In genomic region chr11:62550727-62551225, GRCm38 (mm10) we compare ENCODE assay signal across 8 mouse cellular contexts. TPM values are rescaled to one million over a fixed set of nuclear protein-coding genes. Genes with fewer than 3 reads are reported as not detected.
DNase-seq lines count a peak whose midpoint lies in the region; ATAC-seq and TF ChIP-seq lines count a peak whose summit lies in the region.

Gene Ubb, plus strand, starts transcription at chr11:62551171.

- H3K36me3 ChIP-seq in embryonic facial prominence, embryonic 15.5 days, result peaks cover 15% of the 10 kb centered on the region; the same call in 1 of the 2 replicates
- peaks cover 23% of the 10 kb centered on the region for H3K36me3 ChIP-seq in limb, embryonic 14.5 days (ENCODE audit: control insufficient read depth, insufficient read depth, low read length)
- H3K36me3 ChIP-seq in midbrain, postnatal 0 days (ENCODE audit: insufficient read depth, low read length), result peaks cover 6% of the 10 kb centered on the region; the same call in 1 of the 2 replicates

- H3K4me1 ChIP-seq in bone marrow, adult 2 months (ENCODE audit: control insufficient read depth, insufficient read depth, low read length), result no peaks in the 10 kb centered on the region
- peaks cover 38% of the 10 kb centered on the region for H3K4me1 ChIP-seq in embryonic facial prominence, embryonic 15.5 days
- H3K4me1 ChIP-seq in limb, embryonic 14.5 days (ENCODE audit: control insufficient read depth, insufficient read depth, low read length), result peaks cover 24% of the 10 kb centered on the region
- H3K4me1 ChIP-seq in midbrain, postnatal 0 days (ENCODE audit: insufficient read depth, low read length), result peaks cover 24% of the 10 kb centered on the region

- H3K4me2 ChIP-seq in embryonic facial prominence, embryonic 15.5 days (replicated peaks), result peak within 1 kb of the TSS; percentile 69
- H3K4me2 ChIP-seq in limb, embryonic 14.5 days (replicated peaks; ENCODE audit: low read depth, low read length, severe bottlenecking), result peak within 1 kb of the TSS; percentile 94
- H3K4me2 ChIP-seq in midbrain, postnatal 0 days (ENCODE audit: low read depth, low read length, poor library complexity, severe bottlenecking), result peak within 1 kb of the TSS; percentile 74

- no peak for TF ChIP-seq CTCF in bone marrow, adult 2 months (IDR thresholded peaks at IDR 0.05; ENCODE audit: control insufficient read depth, insufficient read depth, low read length)
- no peak for TF ChIP-seq CTCF in midbrain, postnatal 0 days (IDR thresholded peaks at IDR 0.05)

- peak; percentile 100 for DNase-seq in 3T3-L1 (ENCODE audit: low read depth, low spot score)
- DNase-seq in heart, adult 8-10 months (ENCODE audit: low spot score), result peak; percentile 99
- DNase-seq in kidney, adult 9 months, result peak; percentile 99
- DNase-seq in limb, embryonic 14.5 days (ENCODE audit: low spot score), result peak; percentile 100
- DNase-seq in midbrain, postnatal 0 days (ENCODE audit: low spot score), result peak; percentile 100
- DNase-seq in spleen, postnatal 14 days (ENCODE audit: low spot score in 2 of 2), result peak; percentile 98

- H3K9me3 ChIP-seq in embryonic facial prominence, embryonic 15.5 days (replicated peaks), result no peaks in the 10 kb centered on the region
- H3K9me3 ChIP-seq in limb, embryonic 14.5 days (ENCODE audit: control insufficient read depth, low read length), result no peaks in the 10 kb centered on the region
- no peaks in the 10 kb centered on the region for H3K9me3 ChIP-seq in midbrain, postnatal 0 days (ENCODE audit: low read length)

- under 1% methylated on average over 40 of the region's 40 CpGs for WGBS in bone marrow, adult 2 months
- under 1% methylated on average over 40 of the region's 40 CpGs for WGBS in embryonic facial prominence, embryonic 15.5 days
- WGBS in limb, embryonic 14.5 days, result under 1% methylated on average over 40 of the region's 40 CpGs
- WGBS in midbrain, postnatal 0 days, result under 1% methylated on average over 40 of the region's 40 CpGs

- H3K9ac ChIP-seq in embryonic facial prominence, embryonic 15.5 days, result peak within 1 kb of the TSS; percentile 94
- peak within 1 kb of the TSS; percentile 91 for H3K9ac ChIP-seq in limb, embryonic 14.5 days (ENCODE audit: low read depth, low read length, severe bottlenecking)
- H3K9ac ChIP-seq in midbrain, postnatal 0 days (replicated peaks; ENCODE audit: low read length, poor library complexity, severe bottlenecking), result peak within 1 kb of the TSS; percentile 93

- peak within 1 kb of the TSS; percentile 88 for H3K4me3 ChIP-seq in bone marrow, adult 2 months (replicated peaks; ENCODE audit: control insufficient read depth, low read depth, low read length)
- peak within 1 kb of the TSS; percentile 65 for H3K4me3 ChIP-seq in embryonic facial prominence, embryonic 15.5 days (replicated peaks)
- peak within 1 kb of the TSS; percentile 77 for H3K4me3 ChIP-seq in limb, embryonic 14.5 days (replicated peaks; ENCODE audit: low read length)
- H3K4me3 ChIP-seq in midbrain, postnatal 0 days (ENCODE audit: low read depth, low read length), result peak within 1 kb of the TSS; percentile 70

- peak; percentile 93 for TF ChIP-seq POLR2A in bone marrow, adult 2 months (IDR thresholded peaks at IDR 0.05; ENCODE audit: borderline replicate concordance, control insufficient read depth, low read depth, low read length)
- TF ChIP-seq POLR2A in limb, embryonic 14.5 days (IDR thresholded peaks at IDR 0.05; ENCODE audit: borderline replicate concordance, extremely low read depth, insufficient read depth, insufficient read length), result peak; percentile 93; the same call in 1 of the 2 replicates

- H3K27ac ChIP-seq in bone marrow, adult 2 months (ENCODE audit: control insufficient read depth, insufficient read depth, low read depth, low read length, poor library complexity), result peak within 1 kb of the TSS; percentile 98
- H3K27ac ChIP-seq in embryonic facial prominence, embryonic 15.5 days (replicated peaks), result peak within 1 kb of the TSS; percentile 99
- peak within 1 kb of the TSS; percentile 97 for H3K27ac ChIP-seq in limb, embryonic 14.5 days (replicated peaks; ENCODE audit: low read depth, low read length)
- peak within 1 kb of the TSS; percentile 100 for H3K27ac ChIP-seq in midbrain, postnatal 0 days (ENCODE audit: low read depth, low read length)

- no peaks in the 10 kb centered on the region for H3K27me3 ChIP-seq in embryonic facial prominence, embryonic 15.5 days
- H3K27me3 ChIP-seq in limb, embryonic 14.5 days (ENCODE audit: control insufficient read depth, insufficient read depth, low read length), result no peaks in the 10 kb centered on the region
- H3K27me3 ChIP-seq in midbrain, postnatal 0 days (ENCODE audit: insufficient read depth, low read length), result no peaks in the 10 kb centered on the region

- peak; percentile 96 for ATAC-seq in embryonic facial prominence, embryonic 15.5 days (ENCODE audit: insufficient number of reproducible peaks, low FRiP score, low TSS enrichment, low read depth)
- peak; percentile 97 for ATAC-seq in limb, embryonic 14.5 days (ENCODE audit: low FRiP score, low read depth)
- peak; percentile 95 for ATAC-seq in midbrain, postnatal 0 days (ENCODE audit: low FRiP score)

RNA-seq across cellular contexts. Expression of gene Ubb, which starts in this region (rescaled TPM):
- 467 and 492 TPM in 2 replicates for polyA plus RNA-seq in bone marrow, adult 2 months (2011; ENCODE audit: insufficient read depth, insufficient read length, low replicate concordance, missing spikeins)
- 3,288 and 3,376 TPM in 2 replicates for polyA plus RNA-seq in embryonic facial prominence, embryonic 15.5 days (2015; fragmentation: Nextera tagmentation; extraction: Ambion mirVana)
- 100 to 1,000 TPM; 692 to 761 (median 719) TPM for total RNA-seq in heart, adult 8-10 months (2022)
- 3,111 and 3,234 TPM in 2 replicates for polyA plus RNA-seq in limb, embryonic 14.5 days (2012; rRNA removed)
- polyA plus RNA-seq in limb, embryonic 14.5 days (2014; fragmentation: Nextera tagmentation; extraction: Ambion mirVana), result 3,423 and 3,655 TPM in 2 replicates
- total RNA-seq in midbrain, postnatal 0 days (2014; rRNA removed), result 1,443 and 2,095 TPM in 2 replicates
- polyA plus RNA-seq in midbrain, postnatal 0 days (2015; fragmentation: Nextera tagmentation; extraction: Ambion mirVana), result 4,479 and 4,841 TPM in 2 replicates

Comparison
In these comparisons a context has a peak if more than half of its experiments do, and no peak if none do; other contexts are left out.
1. Peak in every context shown above with its lines: DNase-seq, ATAC-seq, H3K4me3 ChIP-seq and H3K27ac ChIP-seq.